Comparison of ENCODE assay signal across 8 mouse cellular contexts in the genomic region with DNA sequence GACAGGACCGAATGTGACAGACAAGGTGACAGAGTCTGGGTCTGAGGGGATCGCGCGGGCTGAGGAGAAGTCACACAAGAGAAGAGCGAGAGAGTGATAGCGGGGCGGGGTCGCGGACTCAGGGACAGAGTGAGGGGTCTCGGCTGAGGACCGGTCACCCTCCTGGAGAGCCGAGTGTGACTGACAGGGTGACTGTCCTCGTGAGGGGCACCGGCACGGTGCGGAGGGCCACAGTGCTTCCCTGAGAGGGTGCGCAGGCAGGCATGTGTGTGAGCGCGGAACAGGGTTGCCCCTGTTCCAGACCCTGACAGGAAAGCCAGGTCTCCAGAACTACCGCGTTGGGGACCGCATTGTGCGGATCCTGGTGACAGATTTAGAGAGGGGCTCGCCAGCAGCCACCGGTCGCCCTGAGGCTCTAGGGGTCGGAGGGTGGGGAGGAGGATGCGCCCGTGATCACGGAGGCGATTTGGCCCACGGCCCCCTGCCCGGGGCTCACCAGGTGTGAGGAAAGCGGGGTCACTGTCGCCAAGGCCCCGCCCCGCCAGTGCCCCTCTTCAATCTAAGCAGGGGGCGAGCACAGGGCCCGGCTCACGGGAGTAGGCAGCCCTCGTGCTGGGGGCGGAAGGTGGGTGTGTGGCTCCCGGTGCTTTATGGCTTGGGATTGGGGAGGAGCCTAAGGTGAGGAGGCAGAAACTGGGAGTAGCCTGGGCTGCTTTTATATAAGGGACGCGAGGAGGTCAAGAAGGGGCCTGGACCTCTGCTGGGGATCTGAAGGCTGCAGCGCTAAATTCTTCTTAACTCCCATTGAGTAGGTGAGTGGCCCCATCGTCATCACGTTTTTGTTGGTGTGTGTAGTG. TPM values are rescaled to one million over a fixed set of nuclear protein-coding genes. Genes with fewer than 3 reads are reported as not detected.
A peak's percentile ranks its signal among the peaks of the same experiment; 100 is the strongest.
DNase-seq lines count a peak whose midpoint lies in the region; ATAC-seq lines count a peak whose summit lies in the region.

No protein-coding gene starts in this region.

- WGBS in hindbrain, embryonic 11.5 days = under 1% methylated on average over 48 of the region's 48 CpGs
- under 1% methylated on average over 48 of the region's 48 CpGs for WGBS in limb, embryonic 10.5 days

- H3K27me3 ChIP-seq in hindbrain, embryonic 11.5 days (ENCODE audit: control insufficient read depth, insufficient read depth, low read length) = peaks cover 19% of the 10 kb centered on the region
- H3K27me3 ChIP-seq in limb, embryonic 10.5 days (ENCODE audit: low read depth, poor library complexity, severe bottlenecking) = peaks cover 38% of the 10 kb centered on the region
- no peaks in the 10 kb centered on the region for H3K27me3 ChIP-seq in megakaryocyte, embryonic 14.5 days (replicated peaks)

- no peaks in the 10 kb centered on the region for H3K36me3 ChIP-seq in hindbrain, embryonic 11.5 days (ENCODE audit: control insufficient read depth, insufficient read depth, low read length)
- no peaks in the 10 kb centered on the region for H3K36me3 ChIP-seq in limb, embryonic 10.5 days
- H3K36me3 ChIP-seq in megakaryocyte, embryonic 14.5 days (replicated peaks; ENCODE audit: low read length) = no peaks in the 10 kb centered on the region

- ATAC-seq in hindbrain, embryonic 11.5 days (ENCODE audit: low FRiP score) = peak; percentile 74
- ATAC-seq in activated CD4-positive, CD25-positive, alpha-beta regulatory T cell, adult 4 months = no peak

- H3K4me3 ChIP-seq in hindbrain, embryonic 11.5 days (ENCODE audit: low read depth, low read length) = peak overlapping the region; percentile 49
- H3K4me3 ChIP-seq in limb, embryonic 10.5 days = peak overlapping the region; percentile 65
- H3K4me3 ChIP-seq in megakaryocyte, embryonic 14.5 days (replicated peaks) = peak overlapping the region; percentile 99

- DNase-seq in adipocyte (ENCODE audit: low spot score) = peak; percentile 58
- peak; percentile 23 for DNase-seq in cerebellum, adult 9-10 months
- DNase-seq in gastrocnemius, adult 18-20 months (ENCODE audit: low spot score) = peak; percentile 13
- DNase-seq in hindbrain, embryonic 11.5 days (ENCODE audit: low spot score) = peak; percentile 22
- peak; percentile 55 for DNase-seq in limb, embryonic 10.5 days (ENCODE audit: low spot score)
- DNase-seq in right cerebral cortex, postnatal 14 days = peak; percentile 14

- no peak overlapping the region for H3K27ac ChIP-seq in hindbrain, embryonic 11.5 days (ENCODE audit: low read depth, low read length)
- 0 out of 2 replicates have a peak overlapping the region, but pooled peaks have one; percentile 15 for H3K27ac ChIP-seq in limb, embryonic 10.5 days

- H3K4me2 ChIP-seq in hindbrain, embryonic 11.5 days (replicated peaks; ENCODE audit: low read depth, low read length) = peak overlapping the region; percentile 99

- H3K9me3 ChIP-seq in hindbrain, embryonic 11.5 days (ENCODE audit: control insufficient read depth, low read length) = no peaks in the 10 kb centered on the region
- H3K9me3 ChIP-seq in limb, embryonic 10.5 days (replicated peaks) = no peaks in the 10 kb centered on the region
- no peaks in the 10 kb centered on the region for H3K9me3 ChIP-seq in megakaryocyte, embryonic 14.5 days

- no peak overlapping the region for H3K9ac ChIP-seq in hindbrain, embryonic 11.5 days (ENCODE audit: low read depth, low read length)

- peaks cover 4% of the 10 kb centered on the region; the same call in 1 of the 2 replicates for H3K4me1 ChIP-seq in hindbrain, embryonic 11.5 days (replicated peaks; ENCODE audit: control insufficient read depth, insufficient read depth, low read length)
- peaks cover 17% of the 10 kb centered on the region for H3K4me1 ChIP-seq in limb, embryonic 10.5 days
- peaks cover 42% of the 10 kb centered on the region for H3K4me1 ChIP-seq in megakaryocyte, embryonic 14.5 days

RNA-seq across cellular contexts. Expression of a gene that starts 1.1 kb away (rescaled TPM):
- 1 to 10 TPM; 3.5 to 4.7 TPM for total RNA-seq in gastrocnemius, adult 18-20 months (2021)
- 0.08 and 0.37 TPM in 2 replicates for polyA plus RNA-seq in hindbrain, embryonic 11.5 days (2014; fragmentation: Nextera tagmentation; extraction: Ambion mirVana)
- polyA plus RNA-seq in limb, embryonic 10.5 days (2016; fragmentation: Nextera tagmentation; extraction: Ambion mirVana) = 0.26 and 0.39 TPM in 2 replicates
- 0.79 and 4.3 TPM in 2 replicates for polyA plus RNA-seq in megakaryocyte, embryonic 14.5 days (2012; ENCODE audit: insufficient read depth, low replicate concordance)
- polyA plus RNA-seq in activated CD4-positive, CD25-positive, alpha-beta regulatory T cell, adult 4 months (2017; shearing (Covaris generic)) = 1 to 10 TPM in 1 of 2 experiments, under 1 TPM in 1; 0.78 to 1.6 TPM

Comparison
In these comparisons a context has a peak if more than half of its experiments do, and no peak if none do; other contexts are left out.
1. H3K4me3 ChIP-seq: peak in every context shown above with its lines; median percentile 99 in megakaryocyte, embryonic 14.5 days; 65 in limb, embryonic 10.5 days; 49 in hindbrain, embryonic 11.5 days.